Mouse (Mus musculus) thymus, adult 2 months (tissue): Measurements from ENCODE around the gene Pcp4.

Source experiments
- CTCF ChIP-seq: fragments of 200-500 bp; IDR thresholded peaks from 2 replicates; pipeline ENCODE4 v1.5.1; 2012; ENCODE audit warnings: mild to moderate bottlenecking, control low read depth, low read length, moderate library complexity, borderline replicate concordance; ENCODE audit not compliant: control insufficient read depth, poor library complexity, insufficient read depth; ENCODE audit errors: extremely low read depth
- POLR2A ChIP-seq: fragments of 200-500 bp; IDR thresholded peaks from 2 replicates; pipeline ENCODE4 v1.6.1; 2012; ENCODE audit warnings: mild to moderate bottlenecking, low read length, control low read depth, moderate library complexity; ENCODE audit not compliant: control insufficient read depth, poor library complexity, insufficient read depth; ENCODE audit errors: extremely low read depth

DNA sequence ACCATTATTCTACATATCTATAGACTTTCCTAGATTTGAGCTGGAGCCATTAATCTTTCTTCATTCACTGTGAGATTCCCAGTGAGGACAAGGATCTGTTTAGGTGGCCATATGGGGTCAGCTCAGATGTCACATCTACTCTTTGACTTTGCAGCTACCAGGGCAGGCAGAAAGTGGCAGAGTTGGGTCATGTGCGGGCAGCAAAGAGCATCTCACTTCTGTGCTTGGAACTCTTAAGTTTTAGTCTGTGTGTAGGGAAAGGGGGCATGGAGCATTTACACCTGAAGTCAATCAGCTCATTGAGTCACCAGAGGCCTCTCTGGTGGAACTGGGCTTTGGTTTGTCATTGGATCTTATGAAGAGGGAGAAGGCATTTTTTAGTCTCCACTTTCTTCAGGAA is 90.9 kb downstream of the Pcp4 start:
- TF ChIP-seq CTCF (no peak), POLR2A (no peak)
